Mouse (Mus musculus): Measurements from ENCODE around the gene Vti1a. TPM values are rescaled to one million over a fixed set of nuclear protein-coding genes. Genes with fewer than 3 reads are reported as not detected.

Gene Vti1a
- total and polyA plus RNA-seq, 2 experiments from 2014 or later = 6.6 to 12.5 TPM

- peaks cover 61% of the 10 kb centered on the region for H3K36me3 ChIP-seq (replicated peaks; ENCODE audit: control insufficient read depth, insufficient read depth, low read length)
- no peaks in the 10 kb centered on the region for H3K27me3 ChIP-seq (ENCODE audit: control insufficient read depth, insufficient read depth, low read length)
- no peak overlapping the region for H3K27ac ChIP-seq (ENCODE audit: low read depth)
- no peak for DNase-seq (ENCODE audit: low spot score)
- no peak overlapping the region for H3K4me2 ChIP-seq (ENCODE audit: low read depth, low read length)
- TF ChIP-seq CTCF (IDR thresholded peaks at IDR 0.05; ENCODE audit: low read depth) (no peak), EP300 (IDR thresholded peaks at IDR 0.05; ENCODE audit: low read depth) (no peak)
- WGBS = 88% methylated on average over 8 of the region's 8 CpGs
- H3K4me3 ChIP-seq (ENCODE audit: low read depth, low read length) = no peak overlapping the region
- no peak for ATAC-seq (ENCODE audit: insufficient read depth, low read depth)
- 0 out of 2 replicates have a peak, but pooled peaks cover 4% of the 10 kb centered on the region for H3K4me1 ChIP-seq (ENCODE audit: control insufficient read depth, insufficient read depth)
- no peaks in the 10 kb centered on the region for H3K9me3 ChIP-seq (replicated peaks; ENCODE audit: control insufficient read depth, low read length)
- H3K9ac ChIP-seq (replicated peaks; ENCODE audit: low read depth, low read length) = no peak overlapping the region
These were observed 4.2 kb upstream of the Vti1a start for GRCm38 (mm10) chr19:55311874-55312273.

- 93% methylated on average over 2 of the region's 2 CpGs for WGBS
- TF ChIP-seq CTCF (IDR thresholded peaks at IDR 0.05; ENCODE audit: low read depth) = no peak
- TF ChIP-seq EP300 (IDR thresholded peaks at IDR 0.05; ENCODE audit: low read depth) = no peak
- H3K9ac ChIP-seq (replicated peaks; ENCODE audit: low read depth, low read length) = no peak overlapping the region
These were observed 2.4 kb upstream of the Vti1a start for GRCm38 (mm10) chr19:55313649-55314048.

GRCm38 (mm10) chr19:55315452-55316108 lies 515 bp upstream of the Vti1a start, which contains the start of gene Zdhhc6:
TSS of gene Zdhhc6 (minus strand) at chr19:55316032.
- whole genome bisulfite sequencing = under 1% methylated on average over 60 of the region's 60 CpGs
- peak; percentile 73 for ATAC-seq (ENCODE audit: insufficient read depth, low read depth)

More at GRCm38 (mm10) chr19:55313649-55314048, 2.4 kb upstream of the Vti1a start:
- Histone ChIP-seq H3K4me1 (ENCODE audit: control insufficient read depth, insufficient read depth) (0 out of 2 replicates have a peak, but pooled peaks cover 4% of the 10 kb centered on the region), H3K27me3 (ENCODE audit: control insufficient read depth, insufficient read depth, low read length) (no peaks in the 10 kb centered on the region), H3K4me3 (ENCODE audit: low read depth, low read length) (no peak overlapping the region), H3K4me2 (ENCODE audit: low read depth, low read length) (no peak overlapping the region), H3K27ac (ENCODE audit: low read depth) (no peak overlapping the region), H3K36me3 (replicated peaks; ENCODE audit: control insufficient read depth, insufficient read depth, low read length) (peaks cover 44% of the 10 kb centered on the region), H3K9me3 (replicated peaks; ENCODE audit: control insufficient read depth, low read length) (no peaks in the 10 kb centered on the region)
- DNase-seq (ENCODE audit: low spot score) = no peak
- ATAC-seq (ENCODE audit: insufficient read depth, low read depth) = no peak

GRCm38 (mm10) chr19:55316901-55317300 lies 806 bp downstream of the Vti1a start:
- Histone ChIP-seq H3K9ac (replicated peaks; ENCODE audit: low read depth, low read length) (0 out of 2 replicates have a peak overlapping the region, but pooled peaks have one; percentile 75), H3K27me3 (ENCODE audit: control insufficient read depth, insufficient read depth, low read length) (no peaks in the 10 kb centered on the region), H3K4me1 (ENCODE audit: control insufficient read depth, insufficient read depth) (0 out of 2 replicates have a peak, but pooled peaks cover 4% of the 10 kb centered on the region), H3K27ac (ENCODE audit: low read depth) (no peak overlapping the region), H3K4me3 (ENCODE audit: low read depth, low read length) (peak overlapping the region; percentile 75), H3K9me3 (replicated peaks; ENCODE audit: control insufficient read depth, low read length) (no peaks in the 10 kb centered on the region), H3K4me2 (ENCODE audit: low read depth, low read length) (peak overlapping the region; percentile 89), H3K36me3 (replicated peaks; ENCODE audit: control insufficient read depth, insufficient read depth, low read length) (peaks cover 13% of the 10 kb centered on the region; the same call in 1 of the 2 replicates)
- ATAC-seq (ENCODE audit: insufficient read depth, low read depth) = no peak
- TF ChIP-seq EP300 (IDR thresholded peaks at IDR 0.05; ENCODE audit: low read depth) = no peak
- no peak for TF ChIP-seq CTCF (IDR thresholded peaks at IDR 0.05; ENCODE audit: low read depth)
- 43% methylated on average over 10 of the region's 10 CpGs for WGBS
- DNase-seq (ENCODE audit: low spot score) = no peak

More at GRCm38 (mm10) chr19:55315452-55316108, 515 bp upstream of the Vti1a start, which contains the start of gene Zdhhc6:
- H3K4me1 ChIP-seq (ENCODE audit: control insufficient read depth, insufficient read depth) = 0 out of 2 replicates have a peak, but pooled peaks cover 4% of the 10 kb centered on the region
- H3K27me3 ChIP-seq (ENCODE audit: control insufficient read depth, insufficient read depth, low read length) = no peaks in the 10 kb centered on the region
- peak within 1 kb of the TSS; percentile 87 for H3K27ac ChIP-seq (ENCODE audit: low read depth)
- H3K4me3 ChIP-seq (ENCODE audit: low read depth, low read length) = peak within 1 kb of the TSS; percentile 75
- no peak for TF ChIP-seq EP300 (IDR thresholded peaks at IDR 0.05; ENCODE audit: low read depth)
- no peak for TF ChIP-seq CTCF (IDR thresholded peaks at IDR 0.05; ENCODE audit: low read depth)
- H3K9me3 ChIP-seq (replicated peaks; ENCODE audit: control insufficient read depth, low read length) = no peaks in the 10 kb centered on the region
- peaks cover 26% of the 10 kb centered on the region for H3K36me3 ChIP-seq (replicated peaks; ENCODE audit: control insufficient read depth, insufficient read depth, low read length)
- DNase-seq (ENCODE audit: low spot score) = peak; percentile 32
- peak within 1 kb of the TSS; percentile 75 for H3K9ac ChIP-seq (replicated peaks; ENCODE audit: low read depth, low read length)
- peak within 1 kb of the TSS; percentile 89 for H3K4me2 ChIP-seq (ENCODE audit: low read depth, low read length)

- DNase-seq (ENCODE audit: low spot score) = no peak
- no peak overlapping the region for H3K4me2 ChIP-seq (ENCODE audit: low read depth, low read length)
- H3K27ac ChIP-seq (ENCODE audit: low read depth) = no peak overlapping the region
- no peak for ATAC-seq (ENCODE audit: insufficient read depth, low read depth)
- TF ChIP-seq CTCF (IDR thresholded peaks at IDR 0.05; ENCODE audit: low read depth) (no peak), EP300 (IDR thresholded peaks at IDR 0.05; ENCODE audit: low read depth) (no peak)
- no peak overlapping the region for H3K9ac ChIP-seq (replicated peaks; ENCODE audit: low read depth, low read length)
- 44% methylated on average over 3 of the region's 3 CpGs for WGBS
- peaks cover 18% of the 10 kb centered on the region; the same call in 1 of the 2 replicates for H3K36me3 ChIP-seq (replicated peaks; ENCODE audit: control insufficient read depth, insufficient read depth, low read length)
- H3K4me1 ChIP-seq (ENCODE audit: control insufficient read depth, insufficient read depth) = 0 out of 2 replicates have a peak, but pooled peaks cover 4% of the 10 kb centered on the region
- H3K9me3 ChIP-seq (replicated peaks; ENCODE audit: control insufficient read depth, low read length) = no peaks in the 10 kb centered on the region
- H3K27me3 ChIP-seq (ENCODE audit: control insufficient read depth, insufficient read depth, low read length) = no peaks in the 10 kb centered on the region
- no peak overlapping the region for H3K4me3 ChIP-seq (ENCODE audit: low read depth, low read length)
These were observed 2.9 kb downstream of the Vti1a start for GRCm38 (mm10) chr19:55319036-55319435.
